Mouse (Mus musculus) cerebellum, adult (tissue): Measurements from ENCODE around the gene Dars.
"Not testable (repeated sequence)": the region's sequence is repeated elsewhere in the genome, so short reads cannot be mapped to it uniquely, and the experiment has no call there.

Experiments used
- ATAC-seq: cut with Nextera tagmentation; 2 replicates; pipeline ENCODE4 v1.9.2; 2017; ENCODE audit warnings: mild to moderate bottlenecking, moderate library complexity, mixed read lengths; ENCODE audit not compliant: insufficient number of reproducible peaks, low FRiP score, low TSS enrichment

Dars gene

DNA sequence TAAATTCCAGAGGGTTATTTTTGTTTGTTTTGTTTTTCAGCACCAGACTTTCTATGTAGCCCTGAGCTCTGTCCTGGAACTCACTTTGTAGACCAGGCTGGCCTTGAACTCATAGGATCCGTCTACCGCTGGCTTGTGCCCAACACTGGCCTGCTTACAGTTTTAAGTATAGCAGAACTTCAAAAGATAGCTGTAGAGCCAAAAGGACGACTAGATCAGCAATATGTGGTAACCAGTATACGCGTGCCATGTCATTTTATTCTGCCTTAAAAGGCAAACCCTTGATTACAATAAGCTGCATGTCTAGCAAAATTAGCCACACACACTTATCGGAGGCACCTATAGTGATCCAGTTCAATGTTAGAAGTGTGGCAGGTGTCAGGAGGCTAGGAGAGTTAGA, 58.9 kb downstream of the Dars start:
- ATAC-seq = no peak

DNA sequence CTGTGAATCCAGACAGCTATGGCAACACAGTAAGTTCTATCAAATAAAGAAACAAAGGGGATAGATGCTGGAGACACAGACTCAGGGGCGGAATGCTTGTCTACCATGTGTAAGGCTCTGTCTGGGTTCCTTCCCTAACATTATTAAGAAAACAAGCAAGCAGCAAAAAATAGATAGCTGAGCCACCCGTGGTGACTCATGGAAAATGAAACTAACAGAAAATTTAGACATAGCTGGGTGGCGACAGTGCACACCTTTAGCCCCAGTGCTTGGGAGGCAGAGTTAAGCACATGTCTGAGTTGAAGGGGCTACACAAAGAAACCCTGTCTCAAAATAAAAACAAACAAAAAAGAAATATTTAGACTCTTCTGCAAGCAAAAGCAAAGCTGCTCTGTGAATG, 59.7 kb downstream of the Dars start:
- ATAC-seq = no peak

GRCm38 (mm10) chr1:128353092-128353491, 64.1 kb downstream of the Dars start:
- ATAC-seq = no peak

DNA sequence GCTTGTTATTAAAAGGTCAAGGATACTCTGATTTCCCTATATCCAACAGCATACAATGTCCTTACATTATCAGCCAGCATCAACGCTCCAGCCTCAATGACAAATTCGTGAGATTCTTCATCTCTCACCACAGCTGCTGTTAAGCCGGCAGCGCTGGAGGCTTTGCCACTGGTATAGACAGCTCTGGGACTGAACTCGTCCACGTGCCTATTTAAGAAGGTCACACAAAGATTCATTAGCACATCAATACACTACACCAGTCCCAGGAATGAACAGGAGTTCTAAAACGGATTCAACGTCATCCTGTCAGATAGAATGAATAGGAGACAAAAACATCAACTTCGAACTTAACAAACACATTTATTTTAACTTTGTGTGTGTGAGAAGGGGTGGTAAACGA, 72.9 kb downstream of the Dars start:
- no peak for ATAC-seq

DNA sequence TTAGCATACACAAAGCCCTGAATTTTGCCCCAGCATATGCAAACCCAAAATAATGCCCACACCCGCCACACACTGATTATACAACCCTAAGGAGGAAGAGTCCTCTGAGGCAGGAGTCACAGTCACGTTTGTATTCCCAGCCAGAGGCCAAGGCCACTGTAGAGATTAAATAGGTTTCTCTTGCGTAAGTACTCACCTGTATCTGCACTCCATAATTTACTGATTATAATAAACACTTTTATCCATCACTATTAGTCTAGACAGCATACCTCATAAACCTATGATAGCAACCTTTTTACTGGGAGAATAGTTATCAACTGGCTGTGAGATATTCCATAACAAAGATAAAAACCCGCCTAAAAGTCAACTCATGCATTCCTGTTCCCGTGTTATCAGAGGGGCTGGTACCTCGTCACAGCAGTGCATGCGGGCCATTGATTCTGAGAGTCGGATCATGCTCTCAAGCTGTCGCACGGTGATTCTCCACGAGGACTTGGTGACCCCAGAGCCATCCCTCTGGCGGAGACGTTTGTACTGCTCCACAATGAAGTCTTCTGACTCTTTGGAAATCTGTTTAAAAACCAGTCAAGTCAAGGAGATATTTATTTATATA, 79.4 kb downstream of the Dars start:
- ATAC-seq = no peak

DNA sequence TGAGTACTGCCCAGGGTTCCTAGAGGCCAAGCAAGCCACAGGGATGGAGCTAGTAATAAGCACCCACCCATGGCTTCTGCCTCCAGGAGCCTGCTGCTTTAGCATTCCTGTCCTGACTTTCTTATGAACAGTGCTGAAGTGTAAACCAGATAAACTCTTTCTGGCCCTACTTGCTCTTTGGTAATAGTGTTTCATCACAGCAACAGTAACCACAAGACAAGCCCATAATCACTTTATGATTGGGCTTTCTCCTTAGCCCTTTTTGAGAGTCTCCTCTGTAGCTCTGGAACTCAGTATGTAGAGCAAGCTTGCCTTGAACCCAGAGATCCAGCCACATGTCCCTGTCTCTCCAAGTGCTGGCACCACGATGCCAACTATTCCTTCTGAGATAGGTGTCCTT, 86.9 kb downstream of the Dars start:
- ATAC-seq = no peak

- no peak for ATAC-seq
Measured at GRCm38 (mm10) chr1:128328218-128328617, 89.0 kb downstream of the Dars start, which contains the start of gene Lct. Gene Lct, minus strand, starts transcription at chr1:128328318.

DNA sequence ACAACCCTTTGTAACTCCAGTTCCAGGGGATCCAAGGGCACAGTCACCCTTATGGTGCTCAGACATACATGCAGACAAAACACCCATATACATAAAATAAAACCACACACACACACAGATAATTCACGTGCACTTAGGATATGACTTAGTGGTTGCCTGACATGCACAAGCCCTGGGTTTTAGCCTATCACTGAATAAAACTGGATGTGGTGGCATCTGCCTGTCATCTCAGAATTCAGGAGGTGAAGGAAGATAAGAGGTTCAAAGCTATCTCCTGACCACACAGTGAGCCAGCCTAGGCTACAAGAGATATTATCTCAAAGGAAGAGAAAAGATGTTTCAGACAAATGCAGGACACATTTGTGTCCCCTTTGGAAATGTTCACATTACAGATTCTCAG, 90.0 kb downstream of the Dars start:
- ATAC-seq = no peak

- no peak for ATAC-seq
Measured at GRCm38 (mm10) chr1:128324776-128325175, 92.4 kb downstream of the Dars start.

DNA sequence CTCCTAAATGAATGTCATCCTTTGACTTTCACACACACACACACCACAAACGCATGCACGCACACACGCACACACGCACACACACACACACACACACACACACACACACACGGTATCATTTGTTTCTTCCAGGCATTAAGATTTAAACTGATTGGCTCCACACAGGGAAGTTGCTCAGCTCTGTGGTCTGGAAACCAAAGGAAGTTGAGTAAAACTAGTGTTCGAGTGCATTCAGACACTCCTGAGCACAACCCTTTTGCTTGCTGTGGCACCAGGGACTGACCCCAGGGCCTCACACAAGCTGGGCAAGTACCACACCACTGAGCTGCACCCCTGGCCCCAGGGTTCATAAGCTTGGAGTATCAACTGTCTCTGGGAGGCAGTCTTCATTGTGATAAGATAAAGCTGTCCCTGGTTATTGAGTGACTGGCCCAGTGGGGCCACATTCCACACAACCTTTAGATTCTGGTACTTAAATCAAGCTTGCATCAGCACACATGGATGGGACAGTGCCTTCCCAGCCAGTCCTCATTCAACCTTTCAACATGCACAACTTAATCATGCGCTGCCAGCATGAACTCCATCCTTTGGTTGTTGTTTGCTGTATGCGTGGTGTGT, 94.0 kb downstream of the Dars start:
- no peak for ATAC-seq

GRCm38 (mm10) chr1:128319266-128319665, 97.9 kb downstream of the Dars start:
- not testable (repeated sequence) for ATAC-seq

GRCm38 (mm10) chr1:128314665-128315064, 102.5 kb downstream of the Dars start:
- ATAC-seq = no peak
